Mouse (Mus musculus) spleen, adult 2 months (tissue): ENCODE data around the gene Ctsk.

Source experiments
- CTCF ChIP-seq: fragments of 200-500 bp; IDR thresholded peaks from 2 replicates; pipeline ENCODE4 v1.5.1; 2011; ENCODE audit warnings: mild to moderate bottlenecking, inconsistent platforms; ENCODE audit not compliant: insufficient read depth, insufficient read length, insufficient replicate concordance; ENCODE audit errors: extremely low read depth
- POLR2A ChIP-seq: fragments of 200-500 bp; IDR thresholded peaks from 2 replicates; pipeline ENCODE4 v1.6.1; 2011; ENCODE audit warnings: low read depth, low read length, inconsistent platforms

DNA sequence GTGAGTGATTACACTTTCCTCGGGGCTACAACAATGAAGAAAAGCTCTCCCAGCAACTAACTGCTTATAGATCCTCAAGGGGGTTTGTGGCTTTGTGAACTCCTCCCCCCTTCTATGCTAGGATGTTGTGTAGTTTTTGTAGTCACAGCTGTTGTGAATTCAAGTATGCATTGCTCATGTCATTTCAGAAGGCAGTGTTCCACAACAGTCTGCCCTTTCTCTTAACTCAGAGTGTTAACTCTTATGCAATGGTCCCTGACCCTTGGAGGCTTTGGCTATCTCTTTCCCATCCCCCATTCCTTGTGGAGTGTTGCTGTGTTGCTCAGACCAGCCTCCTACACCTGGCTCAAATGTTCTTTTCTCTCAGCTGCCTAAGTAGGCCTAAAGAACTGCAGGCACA, 39.7 kb upstream of the Ctsk start:
- TF ChIP-seq CTCF (no peak), POLR2A (no peak)
